Mouse (Mus musculus) kidney, postnatal 36 days (tissue): ENCODE measurements around the gene Rhog.
"Not testable (repeated sequence)": the region's sequence is repeated elsewhere in the genome, so short reads cannot be mapped to it uniquely, and the experiment has no call there.

ENCODE experiments used
- DNase-seq, 2 experiments: peaks; one replicate each; pipeline ENCODE4 v3.0.0; 2021 to 2022; ENCODE audit warnings: mixed read lengths in 2 of 2

Rhog gene

GRCm38 (mm10) chr7:102255954-102256353, at the start of gene Rhog:
Rhog (minus strand) TSS chr7:102256054.
- no peak for DNase-seq

GRCm38 (mm10) chr7:102305596-102305995, 49.7 kb upstream of the Rhog start:
- DNase-seq, result peak in 1 of 2 experiments; percentile 9

GRCm38 (mm10) chr7:102302471-102302870, 46.6 kb upstream of the Rhog start:
- DNase-seq, result no peak

- DNase-seq, result no peak
These were observed 44.9 kb upstream of the Rhog start for GRCm38 (mm10) chr7:102300761-102301160.

- peak; percentile 46 to 64 for DNase-seq
These were observed 37.4 kb upstream of the Rhog start for GRCm38 (mm10) chr7:102293234-102293633.

GRCm38 (mm10) chr7:102292228-102292627, 36.4 kb upstream of the Rhog start:
- DNase-seq, result no peak

GRCm38 (mm10) chr7:102289466-102289865, 33.6 kb upstream of the Rhog start:
- no peak for DNase-seq

GRCm38 (mm10) chr7:102282261-102282660, 26.4 kb upstream of the Rhog start:
- no peak for DNase-seq

GRCm38 (mm10) chr7:102281403-102281802, 25.5 kb upstream of the Rhog start:
- no peak for DNase-seq

GRCm38 (mm10) chr7:102272422-102272948, 16.6 kb upstream of the Rhog start:
- DNase-seq, result no peak

GRCm38 (mm10) chr7:102268395-102268748, 12.5 kb upstream of the Rhog start:
- no peak for DNase-seq

GRCm38 (mm10) chr7:102267601-102268394, 11.9 kb upstream of the Rhog start, which contains the start of gene Stim1:
Stim1 (plus strand) TSS chr7:102267806.
- DNase-seq, result peak; percentile 59 to 85

- DNase-seq, result peak; percentile 94 to 98
These were observed 11.3 kb upstream of the Rhog start for GRCm38 (mm10) chr7:102267113-102267579.

GRCm38 (mm10) chr7:102266401-102267042, 10.7 kb upstream of the Rhog start:
- DNase-seq, result no peak

- not testable (repeated sequence) for DNase-seq
These were observed 10.2 kb upstream of the Rhog start for GRCm38 (mm10) chr7:102266021-102266400.

- no peak for DNase-seq
These were observed 7.2 kb upstream of the Rhog start for GRCm38 (mm10) chr7:102263020-102263419.

- DNase-seq, result no peak
These were observed 4.7 kb upstream of the Rhog start for GRCm38 (mm10) chr7:102260518-102260917.

GRCm38 (mm10) chr7:102259716-102260479, 4.0 kb upstream of the Rhog start:
- no peak for DNase-seq

- no peak for DNase-seq
These were observed 2.9 kb upstream of the Rhog start for GRCm38 (mm10) chr7:102258753-102259152.

- peak; percentile 75 to 92 for DNase-seq
These were observed 2.3 kb upstream of the Rhog start for GRCm38 (mm10) chr7:102258189-102258588.

GRCm38 (mm10) chr7:102256636-102257035, 782 bp upstream of the Rhog start:
- DNase-seq, result no peak

- no peak for DNase-seq
These were observed 2.2 kb downstream of the Rhog start for GRCm38 (mm10) chr7:102253631-102254030.

GRCm38 (mm10) chr7:102250631-102251214, 5.1 kb downstream of the Rhog start:
- peak; percentile 94 to 97 for DNase-seq
